Mouse (Mus musculus): ENCODE measurements at regions not wholly inside any gene's neighbourhood (a gene's known extent, or its start where the extent isn't known, plus 50 kb on each side); places are given as distances from the start of the nearest gene placed in this dataset.

DNA sequence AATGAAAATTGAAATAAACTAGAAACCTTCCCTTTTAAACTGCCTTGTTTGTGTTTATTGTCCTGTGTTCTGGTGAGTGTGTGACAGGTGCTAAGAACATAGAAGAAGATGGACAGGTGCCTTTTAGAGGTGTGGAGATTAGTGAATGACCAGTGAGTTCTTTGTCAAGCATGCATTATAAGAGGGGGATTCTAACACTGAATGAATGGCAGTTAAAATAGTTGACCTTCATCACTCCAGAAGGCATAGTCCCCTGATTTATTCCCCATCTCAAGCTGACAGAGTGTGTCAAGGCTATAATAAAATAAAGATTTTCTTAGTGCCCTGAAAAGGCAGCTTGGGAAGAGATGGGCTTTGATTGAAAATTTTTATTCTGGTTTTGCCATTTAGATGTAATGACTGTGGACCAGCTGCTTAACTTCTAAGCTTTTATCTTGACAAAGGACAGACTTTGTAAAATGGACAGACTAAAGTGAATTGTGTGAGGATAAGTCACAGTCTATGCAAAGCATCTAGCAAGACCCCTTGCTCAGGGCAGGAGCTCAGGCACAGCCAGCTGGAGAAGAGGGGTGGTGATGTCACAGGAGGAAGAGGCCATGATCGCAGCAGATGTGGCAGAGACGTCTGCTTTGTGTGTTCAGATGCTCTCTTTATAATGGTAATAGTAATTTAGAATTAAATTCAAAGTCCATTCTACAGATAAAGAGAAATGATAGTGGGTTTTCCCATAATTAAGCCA, 1195.8 kb upstream of the Tenm4 start:
- Histone ChIP-seq H3K27me3 (replicated peaks; ENCODE audit: control insufficient read depth, insufficient read depth, low read length) (no peaks in the 10 kb centered on the region), H3K4me3 (ENCODE audit: low read length) (no peak overlapping the region), H3K9me3 (ENCODE audit: control insufficient read depth, low read length) (no peaks in the 10 kb centered on the region), H3K4me2 (ENCODE audit: low read length) (no peak overlapping the region), H3K4me1 (ENCODE audit: control insufficient read depth, insufficient read depth, low read depth, low read length) (no peaks in the 10 kb centered on the region), H3K9ac (ENCODE audit: low read depth, low read length) (no peak overlapping the region), H3K27ac (ENCODE audit: low read depth, low read length) (no peak overlapping the region), H3K36me3 (ENCODE audit: control insufficient read depth, insufficient read depth, low read length) (no peaks in the 10 kb centered on the region)
- WGBS = 52% methylated on average over 2 of the region's 2 CpGs
- ATAC-seq = no peak

- Histone ChIP-seq H3K27me3 (replicated peaks; ENCODE audit: control insufficient read depth, insufficient read depth, low read length) (no peaks in the 10 kb centered on the region), H3K36me3 (ENCODE audit: control insufficient read depth, insufficient read depth, low read length) (no peaks in the 10 kb centered on the region), H3K4me3 (ENCODE audit: low read length) (no peak overlapping the region), H3K27ac (ENCODE audit: low read depth, low read length) (no peak overlapping the region), H3K9me3 (ENCODE audit: control insufficient read depth, low read length) (no peaks in the 10 kb centered on the region), H3K9ac (ENCODE audit: low read depth, low read length) (no peak overlapping the region), H3K4me2 (ENCODE audit: low read length) (no peak overlapping the region), H3K4me1 (ENCODE audit: control insufficient read depth, insufficient read depth, low read depth, low read length) (no peaks in the 10 kb centered on the region)
- ATAC-seq = no peak
- 63% methylated on average over 6 of the region's 6 CpGs for whole genome bisulfite sequencing
These were observed 1174.8 kb upstream of the Tenm4 start for GRCm38 (mm10) chr7:94996258-94996657.

GRCm38 (mm10) chr7:95004161-95004560, 1166.9 kb upstream of the Tenm4 start:
- Histone ChIP-seq H3K9me3 (ENCODE audit: control insufficient read depth, low read length) (no peaks in the 10 kb centered on the region), H3K4me1 (ENCODE audit: control insufficient read depth, insufficient read depth, low read depth, low read length) (no peaks in the 10 kb centered on the region), H3K9ac (ENCODE audit: low read depth, low read length) (no peak overlapping the region), H3K27me3 (replicated peaks; ENCODE audit: control insufficient read depth, insufficient read depth, low read length) (no peaks in the 10 kb centered on the region), H3K27ac (ENCODE audit: low read depth, low read length) (no peak overlapping the region), H3K4me3 (ENCODE audit: low read length) (no peak overlapping the region), H3K36me3 (ENCODE audit: control insufficient read depth, insufficient read depth, low read length) (no peaks in the 10 kb centered on the region), H3K4me2 (ENCODE audit: low read length) (no peak overlapping the region)
- WGBS = 80% methylated on average over 3 of the region's 3 CpGs
- no peak for ATAC-seq

DNA sequence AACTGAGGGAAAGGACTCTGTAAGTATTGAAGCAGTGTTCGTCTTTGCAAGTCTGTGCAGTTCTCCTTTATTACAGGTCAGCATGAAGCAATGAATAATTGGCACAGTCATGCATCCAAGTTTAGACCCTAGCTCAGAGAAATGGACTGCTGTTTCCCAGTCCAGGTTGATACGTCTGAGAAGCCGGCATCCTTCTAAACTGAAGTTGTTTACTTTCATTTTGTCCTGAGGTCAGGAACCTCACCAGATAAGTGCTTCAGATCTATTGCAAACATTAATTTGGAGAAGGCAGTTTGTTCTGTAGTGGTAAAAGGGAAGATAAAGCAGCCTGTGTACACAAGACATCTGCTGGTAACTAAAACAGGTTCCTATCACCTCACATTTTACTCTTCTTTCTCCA, 1165.6 kb upstream of the Tenm4 start:
- no peaks in the 10 kb centered on the region for H3K27me3 ChIP-seq (replicated peaks; ENCODE audit: control insufficient read depth, insufficient read depth, low read length)
- no peak overlapping the region for H3K4me3 ChIP-seq (ENCODE audit: low read length)
- no peak overlapping the region for H3K9ac ChIP-seq (ENCODE audit: low read depth, low read length)
- H3K36me3 ChIP-seq (ENCODE audit: control insufficient read depth, insufficient read depth, low read length) = no peaks in the 10 kb centered on the region
- H3K4me1 ChIP-seq (ENCODE audit: control insufficient read depth, insufficient read depth, low read depth, low read length) = no peaks in the 10 kb centered on the region
- WGBS = 54% methylated on average over 3 of the region's 3 CpGs
- no peak overlapping the region for H3K27ac ChIP-seq (ENCODE audit: low read depth, low read length)
- H3K9me3 ChIP-seq (ENCODE audit: control insufficient read depth, low read length) = no peaks in the 10 kb centered on the region
- no peak overlapping the region for H3K4me2 ChIP-seq (ENCODE audit: low read length)
- no peak for ATAC-seq

GRCm38 (mm10) chr7:95008896-95009430, 1162.1 kb upstream of the Tenm4 start:
- no peak overlapping the region for H3K9ac ChIP-seq (ENCODE audit: low read depth, low read length)
- no peak overlapping the region for H3K4me3 ChIP-seq (ENCODE audit: low read length)
- 83% methylated on average over 6 of the region's 6 CpGs for WGBS
- H3K27ac ChIP-seq (ENCODE audit: low read depth, low read length) = no peak overlapping the region
- H3K27me3 ChIP-seq (replicated peaks; ENCODE audit: control insufficient read depth, insufficient read depth, low read length) = no peaks in the 10 kb centered on the region
- ATAC-seq = no peak
- H3K36me3 ChIP-seq (ENCODE audit: control insufficient read depth, insufficient read depth, low read length) = no peaks in the 10 kb centered on the region
- no peaks in the 10 kb centered on the region for H3K4me1 ChIP-seq (ENCODE audit: control insufficient read depth, insufficient read depth, low read depth, low read length)
- H3K9me3 ChIP-seq (ENCODE audit: control insufficient read depth, low read length) = no peaks in the 10 kb centered on the region
- H3K4me2 ChIP-seq (ENCODE audit: low read length) = no peak overlapping the region

DNA sequence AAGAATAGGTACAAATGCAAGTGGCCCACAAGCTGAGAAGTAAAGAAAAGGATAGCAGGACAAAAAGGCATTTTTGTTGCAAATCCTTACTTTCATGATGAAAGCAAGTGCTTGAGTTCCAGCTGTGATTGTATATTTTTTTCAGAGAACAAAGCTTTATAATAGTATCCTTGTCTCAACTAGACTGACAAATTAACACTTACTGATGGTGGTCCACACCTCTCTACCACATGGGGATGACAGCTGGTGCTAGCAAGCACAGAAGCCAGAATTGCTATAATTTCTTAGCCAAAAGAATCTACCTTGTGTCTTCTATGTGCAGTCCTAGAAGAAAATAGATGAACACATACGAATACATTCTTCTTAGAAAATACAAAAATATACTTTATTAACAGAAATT, 1150.8 kb upstream of the Tenm4 start:
- no peaks in the 10 kb centered on the region for H3K9me3 ChIP-seq (ENCODE audit: control insufficient read depth, low read length)
- H3K4me3 ChIP-seq (ENCODE audit: low read length) = no peak overlapping the region
- no peaks in the 10 kb centered on the region for H3K27me3 ChIP-seq (replicated peaks; ENCODE audit: control insufficient read depth, insufficient read depth, low read length)
- no peaks in the 10 kb centered on the region for H3K4me1 ChIP-seq (ENCODE audit: control insufficient read depth, insufficient read depth, low read depth, low read length)
- no peaks in the 10 kb centered on the region for H3K36me3 ChIP-seq (ENCODE audit: control insufficient read depth, insufficient read depth, low read length)
- no peak overlapping the region for H3K4me2 ChIP-seq (ENCODE audit: low read length)
- no peak overlapping the region for H3K9ac ChIP-seq (ENCODE audit: low read depth, low read length)
- WGBS = 91% methylated on average over 1 of the region's 1 CpGs
- ATAC-seq = no peak
- no peak overlapping the region for H3K27ac ChIP-seq (ENCODE audit: low read depth, low read length)

DNA sequence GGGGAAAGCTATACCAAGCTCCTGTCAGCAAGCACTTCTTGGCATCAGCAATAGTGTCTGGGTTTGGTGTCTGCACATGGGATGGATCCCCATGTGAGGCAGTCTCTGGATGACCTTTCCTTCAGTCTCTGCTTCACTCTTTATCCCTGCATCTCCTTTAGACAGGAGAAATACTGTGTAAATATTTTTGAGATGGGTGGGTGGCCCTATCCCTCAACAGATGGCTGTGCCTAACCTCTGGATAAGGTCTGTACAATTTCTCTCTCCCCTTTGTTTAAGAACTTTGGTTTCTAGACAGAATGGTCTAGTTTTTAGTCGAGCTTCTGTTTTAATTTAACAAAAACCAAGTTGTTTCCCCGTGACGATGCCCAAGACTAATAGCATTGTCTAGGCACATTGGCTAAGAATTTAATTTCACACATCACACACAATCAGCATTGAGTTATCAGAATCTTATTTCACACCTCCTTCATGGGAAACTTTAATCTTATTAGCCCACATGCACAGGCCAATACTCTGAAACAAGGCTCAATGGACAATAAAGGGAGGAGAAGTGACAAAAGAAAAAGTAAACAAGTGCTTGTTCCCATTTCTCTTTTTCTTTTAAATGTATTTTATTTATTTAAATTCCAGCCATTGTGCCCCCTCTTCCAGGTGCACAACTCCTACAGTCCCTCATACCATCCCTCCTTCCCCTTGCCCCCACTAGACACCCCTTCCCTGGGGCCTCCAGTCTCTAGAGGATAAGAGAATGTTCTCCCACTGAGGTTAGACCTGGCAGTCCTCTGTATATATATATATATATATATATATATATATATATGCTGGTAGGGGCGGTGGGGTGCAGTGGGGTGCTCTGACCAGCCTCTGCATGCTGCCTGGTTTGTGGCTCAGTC, 1142.9 kb upstream of the Tenm4 start:
- H3K9ac ChIP-seq (ENCODE audit: low read depth, low read length) = no peak overlapping the region
- ATAC-seq = no peak
- no peaks in the 10 kb centered on the region for H3K36me3 ChIP-seq (ENCODE audit: control insufficient read depth, insufficient read depth, low read length)
- WGBS = 73% methylated on average over 4 of the region's 4 CpGs
- no peaks in the 10 kb centered on the region for H3K9me3 ChIP-seq (ENCODE audit: control insufficient read depth, low read length)
- H3K27me3 ChIP-seq (replicated peaks; ENCODE audit: control insufficient read depth, insufficient read depth, low read length) = no peaks in the 10 kb centered on the region
- H3K4me3 ChIP-seq (ENCODE audit: low read length) = no peak overlapping the region
- no peaks in the 10 kb centered on the region for H3K4me1 ChIP-seq (ENCODE audit: control insufficient read depth, insufficient read depth, low read depth, low read length)
- no peak overlapping the region for H3K27ac ChIP-seq (ENCODE audit: low read depth, low read length)
- H3K4me2 ChIP-seq (ENCODE audit: low read length) = no peak overlapping the region
